Mouse (Mus musculus): ENCODE measurements around the gene Fbln2. TPM values are rescaled to one million over a fixed set of nuclear protein-coding genes. Genes with fewer than 3 reads are reported as not detected.
"Not testable (repeated sequence)": the region's sequence is repeated elsewhere in the genome, so short reads cannot be mapped to it uniquely, and the experiment has no call there.

Fbln2 gene
- polyA plus RNA-seq (2014; fragmentation: Nextera tagmentation; extraction: Ambion mirVana): 35.5 and 41.9 TPM in 2 replicates

GRCm38 (mm10) chr6:91212155-91212554 lies at the start of gene Fbln2:
Gene Fbln2 (plus strand): TSS chr6:91212455.
- peak within 1 kb of the TSS; percentile 47 for H3K4me2 ChIP-seq (replicated peaks; ENCODE audit: low read depth, low read length)
- not testable (repeated sequence) for H3K27me3 ChIP-seq (ENCODE audit: control insufficient read depth, insufficient read depth, low read length); H3K27ac ChIP-seq (ENCODE audit: low read length); H3K36me3 ChIP-seq (ENCODE audit: control insufficient read depth, insufficient read depth, low read length); ATAC-seq (ENCODE audit: insufficient number of reproducible peaks, insufficient read depth, low FRiP score, low read depth); H3K9me3 ChIP-seq (ENCODE audit: control insufficient read depth, low read depth, low read length)
- H3K4me1 ChIP-seq (ENCODE audit: control insufficient read depth, insufficient read depth, low read length): peaks cover 16% of the 10 kb centered on the region; the same call in 1 of the 2 replicates
- peak within 1 kb of the TSS; percentile 30 for H3K4me3 ChIP-seq (ENCODE audit: low read depth, low read length)
- peak within 1 kb of the TSS; percentile 18; the same call in 1 of the 2 replicates for H3K9ac ChIP-seq (replicated peaks; ENCODE audit: low read depth, low read length)

DNA sequence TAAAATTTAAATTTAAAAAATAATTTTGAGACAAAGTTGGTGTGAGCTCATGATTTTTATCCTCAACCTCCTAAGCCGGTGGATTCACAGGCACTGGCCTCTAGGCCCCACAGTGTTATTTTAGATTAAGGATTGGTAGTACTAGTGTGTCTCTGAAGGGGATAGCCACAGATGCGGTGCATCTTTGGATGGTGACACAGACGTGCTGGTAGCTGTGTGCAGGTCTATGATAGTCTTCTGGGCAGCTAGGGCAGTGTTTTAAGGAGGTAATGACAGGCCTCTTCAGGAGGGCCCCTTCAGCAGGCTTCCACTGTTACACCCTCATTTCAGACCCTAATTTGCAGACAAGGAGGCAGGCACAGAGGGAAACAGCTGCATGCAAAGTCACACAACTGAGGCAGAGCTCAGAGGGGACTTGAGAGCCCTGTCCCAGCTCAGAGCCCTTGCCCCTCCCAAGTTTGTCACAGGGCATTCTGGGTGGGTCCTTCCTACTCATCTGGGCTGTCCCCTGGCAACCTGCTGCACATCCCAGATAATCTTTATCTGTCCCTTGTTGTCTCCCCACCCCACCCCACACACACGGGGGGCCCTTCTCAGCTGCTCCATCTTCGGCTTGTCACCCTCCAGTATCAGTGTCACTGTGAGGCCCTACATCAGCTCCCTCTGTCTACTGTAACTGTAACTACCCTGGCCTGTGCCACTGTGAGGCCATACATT lies 48.9 kb upstream of the Fbln2 start:
- WGBS: 78% methylated on average over 5 of the region's 5 CpGs
- H3K4me3 ChIP-seq (ENCODE audit: low read depth, low read length): no peak overlapping the region
- no peaks in the 10 kb centered on the region for H3K27me3 ChIP-seq (ENCODE audit: control insufficient read depth, insufficient read depth, low read length)
- no peaks in the 10 kb centered on the region for H3K36me3 ChIP-seq (ENCODE audit: control insufficient read depth, insufficient read depth, low read length)
- H3K27ac ChIP-seq (ENCODE audit: low read length): no peak overlapping the region
- no peak overlapping the region for H3K9ac ChIP-seq (replicated peaks; ENCODE audit: low read depth, low read length)
- H3K9me3 ChIP-seq (ENCODE audit: control insufficient read depth, low read depth, low read length): no peaks in the 10 kb centered on the region
- H3K4me1 ChIP-seq (ENCODE audit: control insufficient read depth, insufficient read depth, low read length): peaks cover 2% of the 10 kb centered on the region; the same call in 1 of the 2 replicates
- ATAC-seq (ENCODE audit: insufficient number of reproducible peaks, insufficient read depth, low FRiP score, low read depth): peak; percentile 57; the same call in 1 of the 2 replicates
- no peak overlapping the region for H3K4me2 ChIP-seq (replicated peaks; ENCODE audit: low read depth, low read length)

DNA sequence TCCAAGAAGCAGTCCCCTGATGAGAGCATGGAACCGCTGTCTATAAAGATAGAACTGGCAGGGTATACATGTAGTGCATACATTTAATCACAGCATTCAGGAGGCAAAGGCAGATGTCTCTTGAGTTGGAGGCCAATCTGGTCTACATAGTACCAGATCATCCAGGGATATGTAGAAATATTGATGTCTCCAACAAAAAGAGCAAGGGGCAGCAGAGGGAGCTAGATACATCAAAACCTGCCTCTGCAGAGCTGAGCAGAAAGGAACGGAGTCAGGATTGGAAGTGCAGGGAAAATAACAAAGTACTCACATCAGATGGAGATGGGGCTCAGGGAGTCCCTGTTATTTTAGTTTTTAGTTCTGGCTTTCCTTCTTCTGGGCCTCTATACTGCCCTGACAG lies 47.7 kb upstream of the Fbln2 start:
- peaks cover 5% of the 10 kb centered on the region for H3K36me3 ChIP-seq (ENCODE audit: control insufficient read depth, insufficient read depth, low read length)
- no peak overlapping the region for H3K9ac ChIP-seq (replicated peaks; ENCODE audit: low read depth, low read length)
- H3K4me3 ChIP-seq (ENCODE audit: low read depth, low read length): no peak overlapping the region
- H3K27ac ChIP-seq (ENCODE audit: low read length): no peak overlapping the region
- ATAC-seq (ENCODE audit: insufficient number of reproducible peaks, insufficient read depth, low FRiP score, low read depth): no peak
- H3K4me2 ChIP-seq (replicated peaks; ENCODE audit: low read depth, low read length): no peak overlapping the region
- WGBS: 76% methylated on average over 2 of the region's 2 CpGs
- no peaks in the 10 kb centered on the region for H3K27me3 ChIP-seq (ENCODE audit: control insufficient read depth, insufficient read depth, low read length)
- peaks cover 2% of the 10 kb centered on the region; the same call in 1 of the 2 replicates for H3K4me1 ChIP-seq (ENCODE audit: control insufficient read depth, insufficient read depth, low read length)
- H3K9me3 ChIP-seq (ENCODE audit: control insufficient read depth, low read depth, low read length): no peaks in the 10 kb centered on the region

DNA sequence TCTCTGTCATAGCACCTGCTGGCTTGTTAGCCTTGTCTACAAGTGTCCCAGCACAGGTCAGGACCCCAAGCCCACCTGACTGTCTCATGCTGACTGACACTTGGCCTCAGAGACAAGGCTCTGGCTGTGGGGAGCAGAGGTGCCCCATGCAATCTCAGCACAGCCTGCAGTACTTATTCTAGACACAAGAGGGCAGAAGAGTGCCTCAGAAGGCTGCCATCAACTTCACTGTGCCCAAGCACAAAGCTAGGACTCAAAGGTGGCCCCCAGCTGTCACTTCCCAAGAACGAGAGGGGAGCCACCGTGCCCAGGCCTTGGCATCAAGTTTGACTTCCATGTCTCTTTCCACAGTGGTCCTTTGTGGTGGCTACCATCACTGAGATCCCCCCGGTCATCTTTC lies 47.0 kb upstream of the Fbln2 start:
- Histone ChIP-seq H3K9ac (replicated peaks; ENCODE audit: low read depth, low read length) (no peak overlapping the region), H3K4me3 (ENCODE audit: low read depth, low read length) (no peak overlapping the region), H3K4me2 (replicated peaks; ENCODE audit: low read depth, low read length) (no peak overlapping the region), H3K4me1 (ENCODE audit: control insufficient read depth, insufficient read depth, low read length) (peaks cover 2% of the 10 kb centered on the region; the same call in 1 of the 2 replicates), H3K27ac (ENCODE audit: low read length) (no peak overlapping the region), H3K27me3 (ENCODE audit: control insufficient read depth, insufficient read depth, low read length) (no peaks in the 10 kb centered on the region), H3K9me3 (ENCODE audit: control insufficient read depth, low read depth, low read length) (no peaks in the 10 kb centered on the region), H3K36me3 (ENCODE audit: control insufficient read depth, insufficient read depth, low read length) (peaks cover 5% of the 10 kb centered on the region)
- ATAC-seq (ENCODE audit: insufficient number of reproducible peaks, insufficient read depth, low FRiP score, low read depth): no peak
- WGBS: 43% methylated on average over 3 of the region's 3 CpGs

DNA sequence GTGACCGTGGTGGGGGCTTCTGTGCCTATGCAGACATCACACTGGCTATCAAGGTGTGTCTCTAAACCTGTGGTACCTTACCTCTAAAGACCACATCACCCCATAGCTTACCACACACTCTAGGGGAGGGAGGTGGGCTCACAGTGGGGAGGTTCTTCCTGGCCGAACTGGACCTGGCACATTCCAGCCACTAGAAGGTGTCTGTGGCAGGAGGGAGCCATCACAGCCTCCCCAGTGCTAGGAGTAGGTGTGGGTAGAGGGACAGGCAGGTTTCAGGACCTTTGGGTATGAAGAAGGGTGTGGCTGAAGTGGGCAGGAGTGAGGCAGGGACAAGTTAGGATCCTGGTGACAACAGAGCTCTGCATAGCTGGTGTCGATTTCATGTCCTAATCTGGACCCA lies 44.4 kb upstream of the Fbln2 start:
- no peak overlapping the region for H3K27ac ChIP-seq (ENCODE audit: low read length)
- H3K4me1 ChIP-seq (ENCODE audit: control insufficient read depth, insufficient read depth, low read length): no peaks in the 10 kb centered on the region
- no peaks in the 10 kb centered on the region for H3K9me3 ChIP-seq (ENCODE audit: control insufficient read depth, low read depth, low read length)
- no peak overlapping the region for H3K9ac ChIP-seq (replicated peaks; ENCODE audit: low read depth, low read length)
- H3K27me3 ChIP-seq (ENCODE audit: control insufficient read depth, insufficient read depth, low read length): no peaks in the 10 kb centered on the region
- no peak for ATAC-seq (ENCODE audit: insufficient number of reproducible peaks, insufficient read depth, low FRiP score, low read depth)
- H3K4me3 ChIP-seq (ENCODE audit: low read depth, low read length): no peak overlapping the region
- WGBS: 61% methylated on average over 3 of the region's 3 CpGs
- H3K36me3 ChIP-seq (ENCODE audit: control insufficient read depth, insufficient read depth, low read length): peaks cover 9% of the 10 kb centered on the region
- H3K4me2 ChIP-seq (replicated peaks; ENCODE audit: low read depth, low read length): no peak overlapping the region

- H3K4me1 ChIP-seq (ENCODE audit: control insufficient read depth, insufficient read depth, low read length): no peaks in the 10 kb centered on the region
- H3K9me3 ChIP-seq (ENCODE audit: control insufficient read depth, low read depth, low read length): no peaks in the 10 kb centered on the region
- no peak for ATAC-seq (ENCODE audit: insufficient number of reproducible peaks, insufficient read depth, low FRiP score, low read depth)
- H3K4me2 ChIP-seq (replicated peaks; ENCODE audit: low read depth, low read length): no peak overlapping the region
- no peak overlapping the region for H3K9ac ChIP-seq (replicated peaks; ENCODE audit: low read depth, low read length)
- H3K27me3 ChIP-seq (ENCODE audit: control insufficient read depth, insufficient read depth, low read length): no peaks in the 10 kb centered on the region
- H3K36me3 ChIP-seq (ENCODE audit: control insufficient read depth, insufficient read depth, low read length): peaks cover 9% of the 10 kb centered on the region
- H3K4me3 ChIP-seq (ENCODE audit: low read depth, low read length): no peak overlapping the region
- 84% methylated on average over 8 of the region's 8 CpGs for WGBS
- no peak overlapping the region for H3K27ac ChIP-seq (ENCODE audit: low read length)
Measured at GRCm38 (mm10) chr6:91169129-91169528, 43.1 kb upstream of the Fbln2 start.

- 71% methylated on average over 3 of the region's 3 CpGs for WGBS
- no peak overlapping the region for H3K9ac ChIP-seq (replicated peaks; ENCODE audit: low read depth, low read length)
- no peak overlapping the region for H3K27ac ChIP-seq (ENCODE audit: low read length)
- no peaks in the 10 kb centered on the region for H3K4me1 ChIP-seq (ENCODE audit: control insufficient read depth, insufficient read depth, low read length)
- no peak overlapping the region for H3K4me3 ChIP-seq (ENCODE audit: low read depth, low read length)
- peaks cover 9% of the 10 kb centered on the region for H3K36me3 ChIP-seq (ENCODE audit: control insufficient read depth, insufficient read depth, low read length)
- no peak overlapping the region for H3K4me2 ChIP-seq (replicated peaks; ENCODE audit: low read depth, low read length)
- ATAC-seq (ENCODE audit: insufficient number of reproducible peaks, insufficient read depth, low FRiP score, low read depth): no peak
- H3K9me3 ChIP-seq (ENCODE audit: control insufficient read depth, low read depth, low read length): no peaks in the 10 kb centered on the region
- no peaks in the 10 kb centered on the region for H3K27me3 ChIP-seq (ENCODE audit: control insufficient read depth, insufficient read depth, low read length)
Measured at GRCm38 (mm10) chr6:91171396-91171895, 40.8 kb upstream of the Fbln2 start.

DNA sequence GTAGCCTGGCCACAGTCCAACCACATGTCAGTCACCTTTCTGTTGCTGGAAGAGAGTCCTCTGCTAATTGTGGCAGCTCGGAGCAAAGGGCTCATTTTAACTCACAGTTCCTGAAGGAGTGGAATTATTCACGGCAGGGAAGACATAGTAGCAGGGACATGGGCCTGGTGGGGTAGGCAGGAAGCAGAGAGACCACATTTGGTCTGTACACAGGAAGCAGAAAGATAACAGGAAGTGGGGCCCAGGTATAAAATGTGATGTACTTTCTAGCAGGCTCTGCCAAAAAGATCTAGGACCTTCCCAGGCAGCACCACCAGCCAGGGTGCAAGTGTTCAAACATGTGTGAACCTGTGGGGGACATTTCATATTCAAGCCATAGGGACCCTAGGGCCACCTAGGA lies 39.9 kb upstream of the Fbln2 start:
- no peak overlapping the region for H3K4me2 ChIP-seq (replicated peaks; ENCODE audit: low read depth, low read length)
- ATAC-seq (ENCODE audit: insufficient number of reproducible peaks, insufficient read depth, low FRiP score, low read depth): no peak
- H3K9ac ChIP-seq (replicated peaks; ENCODE audit: low read depth, low read length): no peak overlapping the region
- no peaks in the 10 kb centered on the region for H3K4me1 ChIP-seq (ENCODE audit: control insufficient read depth, insufficient read depth, low read length)
- H3K27ac ChIP-seq (ENCODE audit: low read length): no peak overlapping the region
- H3K4me3 ChIP-seq (ENCODE audit: low read depth, low read length): no peak overlapping the region
- peaks cover 9% of the 10 kb centered on the region for H3K36me3 ChIP-seq (ENCODE audit: control insufficient read depth, insufficient read depth, low read length)
- no peaks in the 10 kb centered on the region for H3K27me3 ChIP-seq (ENCODE audit: control insufficient read depth, insufficient read depth, low read length)
- WGBS: 70% methylated on average over 2 of the region's 2 CpGs
- no peaks in the 10 kb centered on the region for H3K9me3 ChIP-seq (ENCODE audit: control insufficient read depth, low read depth, low read length)

Measured in stomach, embryonic 14.5 days (tissue).